Mouse (Mus musculus): Measurements from ENCODE around the gene Cemip.

DNA sequence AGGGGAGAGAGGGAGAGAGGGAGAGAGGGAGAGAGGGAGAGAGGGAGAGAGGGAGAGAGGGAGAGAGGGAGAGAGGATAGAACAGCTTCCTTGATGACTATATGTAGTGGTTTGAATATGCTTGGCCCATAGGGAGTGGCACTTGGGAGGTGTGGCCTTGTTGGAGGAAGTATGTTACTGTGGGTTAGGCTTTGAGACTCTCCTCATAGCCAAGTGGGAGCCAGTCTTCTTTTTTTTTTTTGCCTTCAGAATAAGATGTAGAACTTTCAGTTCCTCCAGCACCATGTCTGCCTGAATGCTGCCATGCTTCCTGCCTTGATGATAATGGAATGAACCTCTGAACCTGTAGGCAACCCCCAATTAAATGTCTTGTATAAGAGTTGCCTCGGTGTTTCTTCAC lies 16.3 kb upstream of the Cemip start:
- TF ChIP-seq CTCF (IDR thresholded peaks at IDR 0.05; ENCODE audit: borderline replicate concordance, control insufficient read depth, extremely low read depth, insufficient read depth, low read length, poor library complexity) (no peak), POLR2A (IDR thresholded peaks at IDR 0.05; ENCODE audit: control insufficient read depth, extremely low read depth, insufficient read depth, low read length, poor library complexity) (no peak)

Measured in thymus, adult 2 months (tissue).